Comparison of ENCODE assay signal across 9 mouse cellular contexts in the genomic region with DNA sequence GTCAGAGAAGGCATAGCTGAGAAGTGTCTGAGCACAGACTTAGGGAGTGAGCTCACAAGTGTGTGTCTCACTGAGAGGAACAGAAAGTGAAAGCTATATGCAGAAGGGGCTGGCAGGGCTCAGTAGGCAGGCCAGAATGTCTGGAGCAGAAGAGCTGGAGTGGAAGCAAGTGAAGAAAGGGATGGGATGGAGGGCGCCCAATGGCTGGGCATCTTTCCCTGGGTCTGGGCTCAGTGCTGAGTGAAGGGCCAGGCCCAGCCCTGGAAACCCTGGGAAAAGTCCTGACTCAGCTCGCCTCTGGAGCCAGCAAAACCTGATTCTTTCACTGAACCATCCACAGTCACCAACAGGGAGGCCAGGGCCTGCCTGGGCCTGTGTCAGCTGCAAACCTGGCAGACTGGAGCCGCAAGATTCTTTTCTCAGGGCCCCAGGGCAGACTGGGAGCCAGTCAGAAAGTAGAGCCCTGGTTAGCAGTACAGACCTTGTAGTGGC. TPM values are rescaled to one million over a fixed set of nuclear protein-coding genes. Genes with fewer than 3 reads are reported as not detected.
DNase-seq lines count a peak whose midpoint lies in the region; ATAC-seq lines count a peak whose summit lies in the region.
"Had no signal": no experiment of that assay in that cellular context is flagged by ENCODE, and none has a peak within 500 bp of the region (broad histone marks: within the 10 kb centered on the region; RNA-seq: fewer than 3 reads in every experiment).

No protein-coding gene starts in this region.

- H3K4me2 ChIP-seq in embryonic facial prominence, embryonic 15.5 days (replicated peaks) = no peak overlapping the region
- no peak overlapping the region for H3K4me2 ChIP-seq in kidney, embryonic 15.5 days
- H3K4me2 ChIP-seq: liver, embryonic 13.5 days had no signal

- H3K4me3 ChIP-seq in embryonic facial prominence, embryonic 15.5 days (replicated peaks) = no peak overlapping the region
- H3K4me3 ChIP-seq in kidney, embryonic 15.5 days (replicated peaks) = no peak overlapping the region
- H3K4me3 ChIP-seq: liver, embryonic 13.5 days had no signal

- peak; percentile 23 to 35 for DNase-seq in cerebellum, postnatal 10 days
- DNase-seq in cerebellum, postnatal 36 days = no peak
- DNase-seq in skeletal muscle tissue, adult 2 months (ENCODE audit: low read depth, low spot score) = peak; percentile 14
- no peak for DNase-seq in cerebellum, postnatal 14 days
- DNase-seq in layer of hippocampus, postnatal 25 days (ENCODE audit: extremely low spot score in 1 of 2, low spot score in 1 of 2) = no peak
- DNase-seq in adrenal gland, postnatal 25 days = no peak
- DNase-seq: liver, embryonic 13.5 days had no signal

- H3K36me3 ChIP-seq in embryonic facial prominence, embryonic 15.5 days = no peaks in the 10 kb centered on the region
- no peaks in the 10 kb centered on the region for H3K36me3 ChIP-seq in kidney, embryonic 15.5 days
- H3K36me3 ChIP-seq: liver, embryonic 13.5 days had no signal

- 52% methylated on average over 3 of the region's 3 CpGs for WGBS in embryonic facial prominence, embryonic 15.5 days
- WGBS in kidney, embryonic 15.5 days = 78% methylated on average over 3 of the region's 3 CpGs

- H3K9me3 ChIP-seq in embryonic facial prominence, embryonic 15.5 days (replicated peaks) = no peaks in the 10 kb centered on the region
- no peaks in the 10 kb centered on the region for H3K9me3 ChIP-seq in kidney, embryonic 15.5 days (replicated peaks)
- H3K9me3 ChIP-seq: liver, embryonic 13.5 days had no signal

- no peaks in the 10 kb centered on the region for H3K27me3 ChIP-seq in embryonic facial prominence, embryonic 15.5 days
- H3K27me3 ChIP-seq in kidney, embryonic 15.5 days = no peaks in the 10 kb centered on the region
- H3K27me3 ChIP-seq: liver, embryonic 13.5 days had no signal

- no peak overlapping the region for H3K9ac ChIP-seq in embryonic facial prominence, embryonic 15.5 days
- no peak overlapping the region for H3K9ac ChIP-seq in kidney, embryonic 15.5 days
- H3K9ac ChIP-seq: liver, embryonic 13.5 days had no signal

- ATAC-seq in embryonic facial prominence, embryonic 15.5 days (ENCODE audit: insufficient number of reproducible peaks, low FRiP score, low TSS enrichment, low read depth) = peak; percentile 82
- ATAC-seq in kidney, embryonic 15.5 days (replicated peaks; ENCODE audit: low FRiP score) = peak; percentile 46; the same call in 1 of the 2 replicates

- H3K27ac ChIP-seq in embryonic facial prominence, embryonic 15.5 days (replicated peaks) = peak overlapping the region; percentile 80
- peak overlapping the region; percentile 45 for H3K27ac ChIP-seq in kidney, embryonic 15.5 days
- H3K27ac ChIP-seq: liver, embryonic 13.5 days had no signal

- H3K4me1 ChIP-seq in embryonic facial prominence, embryonic 15.5 days = 0 out of 2 replicates have a peak, but pooled peaks cover 6% of the 10 kb centered on the region
- H3K4me1 ChIP-seq in kidney, embryonic 15.5 days = peaks cover 12% of the 10 kb centered on the region

RNA-seq across cellular contexts. Expression of gene Gm10073, which starts 9.5 kb away (rescaled TPM):
- 11.1 and 22.1 TPM in 2 replicates for polyA plus RNA-seq in embryonic facial prominence, embryonic 15.5 days (2015; fragmentation: Nextera tagmentation; extraction: Ambion mirVana)
- 9.9 and 11.7 TPM in 2 replicates for polyA plus RNA-seq in kidney, embryonic 15.5 days (2015; fragmentation: Nextera tagmentation; extraction: Ambion mirVana)
- 100 to 1,000 TPM in 1 of 2 experiments, 10 to 100 TPM in 1; 73.1 to 101 TPM for total RNA-seq in layer of hippocampus, postnatal 25 days (2021)
- 101 and 113 TPM in 2 replicates for total RNA-seq in adrenal gland, postnatal 25 days (2021)

RNA-seq across cellular contexts. Expression of gene Cdh1, which starts 39.4 kb away (rescaled TPM):
- polyA plus RNA-seq in embryonic facial prominence, embryonic 15.5 days (2015; fragmentation: Nextera tagmentation; extraction: Ambion mirVana) = 60.8 and 72.0 TPM in 2 replicates
- polyA plus RNA-seq in kidney, embryonic 15.5 days (2015; fragmentation: Nextera tagmentation; extraction: Ambion mirVana) = 80.8 and 81.7 TPM in 2 replicates
- under 1 TPM; 0.42 to 0.59 TPM for total RNA-seq in layer of hippocampus, postnatal 25 days (2021)
- total RNA-seq in adrenal gland, postnatal 25 days (2021) = 0.06 and 0.48 TPM in 2 replicates

RNA-seq across cellular contexts. Expression of gene Cdh3, which starts 53.0 kb away (rescaled TPM):
- polyA plus RNA-seq in embryonic facial prominence, embryonic 15.5 days (2015; fragmentation: Nextera tagmentation; extraction: Ambion mirVana) = 23.0 and 24.5 TPM in 2 replicates
- polyA plus RNA-seq in kidney, embryonic 15.5 days (2015; fragmentation: Nextera tagmentation; extraction: Ambion mirVana) = 29.7 and 33.5 TPM in 2 replicates
- under 1 TPM in 1 of 2 experiments, not detected in 1; 0.05 TPM for total RNA-seq in layer of hippocampus, postnatal 25 days (2021)
- total RNA-seq in adrenal gland, postnatal 25 days (2021) = 0.27 and 0.52 TPM in 2 replicates

Comparison
In these comparisons a context has a peak if more than half of its experiments do, and no peak if none do; other contexts are left out.
1. DNase-seq: peak in cerebellum, postnatal 10 days (2 of 2) and skeletal muscle tissue, adult 2 months (single experiment); none in cerebellum, postnatal 36 days (0 of 2), cerebellum, postnatal 14 days (0 of 2), layer of hippocampus, postnatal 25 days (0 of 2) and adrenal gland, postnatal 25 days (single experiment).